In the genomic region with DNA sequence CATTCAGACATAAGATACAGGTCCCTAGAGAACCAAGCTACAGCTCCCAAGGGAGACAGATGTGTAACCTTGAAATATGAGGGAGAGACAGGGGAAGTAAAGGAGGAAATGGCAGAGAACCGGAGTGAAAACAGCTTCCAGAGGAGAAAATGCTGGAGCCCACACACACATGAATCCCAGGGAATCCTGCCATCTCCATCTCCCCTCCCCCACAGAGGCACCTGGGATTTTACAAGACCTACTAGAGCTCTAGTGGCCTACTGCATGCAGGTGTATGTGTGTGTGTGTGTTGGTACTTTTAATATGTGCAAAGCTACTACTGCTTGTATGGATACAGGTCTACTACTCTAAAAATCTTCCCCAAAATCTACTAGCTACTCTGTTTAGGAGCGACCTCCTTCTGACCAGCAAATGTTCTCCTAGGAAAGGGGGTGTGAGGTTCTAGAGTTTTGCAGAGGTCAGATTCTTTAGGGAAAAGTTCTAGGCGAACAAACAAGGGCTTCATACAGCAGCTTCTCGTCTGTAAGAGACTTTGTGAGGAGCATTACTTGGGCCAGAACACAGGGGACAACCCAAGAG, we compare ENCODE assay signal across 14 mouse cellular contexts. TPM values are rescaled to one million over a fixed set of nuclear protein-coding genes. Genes with fewer than 3 reads are reported as not detected.
DNase-seq lines count a peak whose midpoint lies in the region; ATAC-seq and TF ChIP-seq lines count a peak whose summit lies in the region.
"Had no signal": no experiment of that assay in that cellular context is flagged by ENCODE, and none has a peak within 500 bp of the region (broad histone marks: within the 10 kb centered on the region; RNA-seq: fewer than 3 reads in every experiment).

No protein-coding gene starts in this region.

- 17% methylated on average over 4 of the region's 4 CpGs for WGBS in forebrain, embryonic 11.5 days
- 22% methylated on average over 4 of the region's 4 CpGs for WGBS in forebrain, embryonic 12.5 days
- 12% methylated on average over 4 of the region's 4 CpGs for WGBS in midbrain, embryonic 10.5 days
- 39% methylated on average over 4 of the region's 4 CpGs for WGBS in midbrain, embryonic 15.5 days
- 44% methylated on average over 4 of the region's 4 CpGs for WGBS in limb, embryonic 15.5 days
- WGBS in stomach, postnatal 0 days = 61% methylated on average over 4 of the region's 4 CpGs

- no peaks in the 10 kb centered on the region for H3K36me3 ChIP-seq in forebrain, embryonic 11.5 days (ENCODE audit: control insufficient read depth, insufficient read depth, low read length)
- H3K36me3 ChIP-seq in forebrain, embryonic 12.5 days (replicated peaks) = no peaks in the 10 kb centered on the region
- H3K36me3 ChIP-seq in midbrain, embryonic 10.5 days = no peaks in the 10 kb centered on the region
- no peaks in the 10 kb centered on the region for H3K36me3 ChIP-seq in midbrain, embryonic 15.5 days (replicated peaks)
- H3K36me3 ChIP-seq in limb, embryonic 15.5 days = no peaks in the 10 kb centered on the region
- H3K36me3 ChIP-seq in stomach, postnatal 0 days (ENCODE audit: control insufficient read depth, insufficient read depth, low read length) = no peaks in the 10 kb centered on the region
- H3K36me3 ChIP-seq: heart, embryonic 10.5 days; midbrain, embryonic 12.5 days; neural tube, embryonic 13.5 days had no signal

- H3K4me3 ChIP-seq in forebrain, embryonic 11.5 days (ENCODE audit: low read depth, low read length) = no peak overlapping the region
- no peak overlapping the region for H3K4me3 ChIP-seq in forebrain, embryonic 12.5 days (replicated peaks)
- no peak overlapping the region for H3K4me3 ChIP-seq in midbrain, embryonic 10.5 days
- no peak overlapping the region for H3K4me3 ChIP-seq in midbrain, embryonic 15.5 days
- no peak overlapping the region for H3K4me3 ChIP-seq in limb, embryonic 15.5 days
- H3K4me3 ChIP-seq in stomach, postnatal 0 days (ENCODE audit: low read depth, low read length) = no peak overlapping the region
- H3K4me3 ChIP-seq: neural tube, embryonic 13.5 days had no signal

- H3K9ac ChIP-seq in forebrain, embryonic 11.5 days (ENCODE audit: low read length) = no peak overlapping the region
- no peak overlapping the region for H3K9ac ChIP-seq in forebrain, embryonic 12.5 days
- no peak overlapping the region for H3K9ac ChIP-seq in midbrain, embryonic 15.5 days
- no peak overlapping the region for H3K9ac ChIP-seq in limb, embryonic 15.5 days
- H3K9ac ChIP-seq in stomach, postnatal 0 days (ENCODE audit: low read length) = 0 out of 2 replicates have a peak overlapping the region, but pooled peaks have one; percentile 8
- H3K9ac ChIP-seq: liver, embryonic 14.5 days; midbrain, embryonic 12.5 days; neural tube, embryonic 13.5 days had no signal

- no peaks in the 10 kb centered on the region for H3K9me3 ChIP-seq in forebrain, embryonic 11.5 days (ENCODE audit: control insufficient read depth, low read length)
- no peaks in the 10 kb centered on the region for H3K9me3 ChIP-seq in forebrain, embryonic 12.5 days
- no peaks in the 10 kb centered on the region for H3K9me3 ChIP-seq in midbrain, embryonic 10.5 days (replicated peaks)
- no peaks in the 10 kb centered on the region for H3K9me3 ChIP-seq in midbrain, embryonic 15.5 days
- H3K9me3 ChIP-seq in limb, embryonic 15.5 days = no peaks in the 10 kb centered on the region
- no peaks in the 10 kb centered on the region for H3K9me3 ChIP-seq in stomach, postnatal 0 days (ENCODE audit: control insufficient read depth, low read length)
- H3K9me3 ChIP-seq: heart, embryonic 10.5 days; midbrain, embryonic 12.5 days; neural tube, embryonic 13.5 days had no signal

- peak; percentile 55 for DNase-seq in forebrain, embryonic 11.5 days (ENCODE audit: low spot score)
- DNase-seq in midbrain, embryonic 10.5 days (ENCODE audit: low spot score) = peak; percentile 34
- no peak for DNase-seq in stomach, postnatal 0 days (ENCODE audit: low spot score)
- DNase-seq in adrenal gland, postnatal 36 days = no peak
- no peak for DNase-seq in frontal cortex, postnatal 10 days (ENCODE audit: low spot score in 2 of 2)
- DNase-seq: adrenal gland, adult 8-10 months; heart, postnatal 4 days had no signal

- H3K4me1 ChIP-seq in forebrain, embryonic 11.5 days (replicated peaks; ENCODE audit: control insufficient read depth, insufficient read depth, low read length) = peaks cover 17% of the 10 kb centered on the region; the same call in 1 of the 2 replicates
- peaks cover 69% of the 10 kb centered on the region for H3K4me1 ChIP-seq in forebrain, embryonic 12.5 days
- peaks cover 87% of the 10 kb centered on the region for H3K4me1 ChIP-seq in midbrain, embryonic 10.5 days
- peaks cover 58% of the 10 kb centered on the region for H3K4me1 ChIP-seq in midbrain, embryonic 15.5 days
- H3K4me1 ChIP-seq in limb, embryonic 15.5 days = peaks cover 48% of the 10 kb centered on the region
- H3K4me1 ChIP-seq in stomach, postnatal 0 days (replicated peaks; ENCODE audit: control insufficient read depth, insufficient read depth) = no peaks in the 10 kb centered on the region

- H3K27me3 ChIP-seq in forebrain, embryonic 11.5 days (ENCODE audit: control insufficient read depth, insufficient read depth, low read length) = peaks cover 34% of the 10 kb centered on the region
- peaks cover 76% of the 10 kb centered on the region for H3K27me3 ChIP-seq in forebrain, embryonic 12.5 days
- peaks cover 66% of the 10 kb centered on the region for H3K27me3 ChIP-seq in midbrain, embryonic 10.5 days (ENCODE audit: low read depth, poor library complexity, severe bottlenecking)
- H3K27me3 ChIP-seq in midbrain, embryonic 15.5 days (replicated peaks) = peaks cover 51% of the 10 kb centered on the region
- peaks cover 22% of the 10 kb centered on the region for H3K27me3 ChIP-seq in limb, embryonic 15.5 days
- no peaks in the 10 kb centered on the region for H3K27me3 ChIP-seq in stomach, postnatal 0 days (ENCODE audit: control insufficient read depth, insufficient read depth, low read length)

- no peak overlapping the region for H3K4me2 ChIP-seq in forebrain, embryonic 11.5 days (ENCODE audit: low read depth, low read length, severe bottlenecking)
- no peak overlapping the region for H3K4me2 ChIP-seq in forebrain, embryonic 12.5 days
- no peak overlapping the region for H3K4me2 ChIP-seq in midbrain, embryonic 15.5 days
- H3K4me2 ChIP-seq in limb, embryonic 15.5 days = 0 out of 2 replicates have a peak overlapping the region, but pooled peaks have one; percentile 8
- peak overlapping the region; percentile 80 for H3K4me2 ChIP-seq in stomach, postnatal 0 days (replicated peaks; ENCODE audit: low read depth)
- H3K4me2 ChIP-seq: neural tube, embryonic 13.5 days had no signal

- no peak for TF ChIP-seq CTCF in stomach, postnatal 0 days (IDR thresholded peaks at IDR 0.05; ENCODE audit: low read depth)

- H3K27ac ChIP-seq in forebrain, embryonic 11.5 days (ENCODE audit: low read depth, low read length) = no peak overlapping the region
- H3K27ac ChIP-seq in forebrain, embryonic 12.5 days = no peak overlapping the region
- no peak overlapping the region for H3K27ac ChIP-seq in midbrain, embryonic 10.5 days (replicated peaks)
- H3K27ac ChIP-seq in midbrain, embryonic 15.5 days = no peak overlapping the region
- peak overlapping the region; percentile 35; the same call in 1 of the 2 replicates for H3K27ac ChIP-seq in limb, embryonic 15.5 days
- H3K27ac ChIP-seq in stomach, postnatal 0 days (replicated peaks) = peak overlapping the region; percentile 75
- H3K27ac ChIP-seq: heart, embryonic 10.5 days; liver, embryonic 14.5 days; midbrain, embryonic 12.5 days; neural tube, embryonic 13.5 days had no signal

- ATAC-seq in forebrain, embryonic 11.5 days (replicated peaks; ENCODE audit: low FRiP score) = no peak
- ATAC-seq in forebrain, embryonic 12.5 days (ENCODE audit: low FRiP score) = no peak
- ATAC-seq in midbrain, embryonic 15.5 days (replicated peaks) = no peak
- ATAC-seq in limb, embryonic 15.5 days (ENCODE audit: insufficient number of reproducible peaks, low FRiP score, low TSS enrichment, low read depth) = no peak
- no peak for ATAC-seq in stomach, postnatal 0 days (ENCODE audit: low FRiP score, low TSS enrichment)

- no peak for TF ChIP-seq EP300 in stomach, postnatal 0 days (optimal IDR thresholded peaks at IDR 0.05)

RNA-seq across cellular contexts. Expression of gene Mecom, which starts 36.7 kb away (rescaled TPM):
- polyA plus RNA-seq in forebrain, embryonic 11.5 days (2014; fragmentation: Nextera tagmentation; extraction: Ambion mirVana) = 17.6 and 19.5 TPM in 2 replicates
- polyA plus RNA-seq in forebrain, embryonic 12.5 days (2016; fragmentation: Nextera tagmentation; extraction: Ambion mirVana) = 12.1 and 12.2 TPM in 2 replicates
- polyA plus RNA-seq in midbrain, embryonic 10.5 days (2016; fragmentation: Nextera tagmentation; extraction: Ambion mirVana) = 22.6 and 34.8 TPM in 2 replicates
- polyA plus RNA-seq in midbrain, embryonic 15.5 days (2015; fragmentation: Nextera tagmentation; extraction: Ambion mirVana) = 4.4 and 5.2 TPM in 2 replicates
- 37.7 and 38.4 TPM in 2 replicates for polyA plus RNA-seq in limb, embryonic 15.5 days (2015; fragmentation: Nextera tagmentation; extraction: Ambion mirVana)
- polyA plus RNA-seq in stomach, postnatal 0 days (2015; fragmentation: Nextera tagmentation; extraction: Ambion mirVana) = 25.7 and 27.9 TPM in 2 replicates
- total RNA-seq in adrenal gland, postnatal 36 days (2021) = 1 to 10 TPM; 6.4 TPM

Comparison
In these comparisons a context has a peak if more than half of its experiments do, and no peak if none do; other contexts are left out.
1. DNase-seq: peak in forebrain, embryonic 11.5 days (single experiment) and midbrain, embryonic 10.5 days (single experiment); none in stomach, postnatal 0 days (single experiment), adrenal gland, postnatal 36 days (0 of 2) and frontal cortex, postnatal 10 days (0 of 2).
2. H3K27ac ChIP-seq: peak in limb, embryonic 15.5 days (single experiment) and stomach, postnatal 0 days (single experiment); none in forebrain, embryonic 11.5 days (single experiment), forebrain, embryonic 12.5 days (single experiment), midbrain, embryonic 10.5 days (single experiment) and midbrain, embryonic 15.5 days (single experiment).
3. H3K4me2 ChIP-seq: peak in limb, embryonic 15.5 days (single experiment) and stomach, postnatal 0 days (single experiment); none in forebrain, embryonic 11.5 days (single experiment), forebrain, embryonic 12.5 days (single experiment) and midbrain, embryonic 15.5 days (single experiment).